Comparison of ENCODE assay signal across 26 mouse cellular contexts in the genomic region with DNA sequence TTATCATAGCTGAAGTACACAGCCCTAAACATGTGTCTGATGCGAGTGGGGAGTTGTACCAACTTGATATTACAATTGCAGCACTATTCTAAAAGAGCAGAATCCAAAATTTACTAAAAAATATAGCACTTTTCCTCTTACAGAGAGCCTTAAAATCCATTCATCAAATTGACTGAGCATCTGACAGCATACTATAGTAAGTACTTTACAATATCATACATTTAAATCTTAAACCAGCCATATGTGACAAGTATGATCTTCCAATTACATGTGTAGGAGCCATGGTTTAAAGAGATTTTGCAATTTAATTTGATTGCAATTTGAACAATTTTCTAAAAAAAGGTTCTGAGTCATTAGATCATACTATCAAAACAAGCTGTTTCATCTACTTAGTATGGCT.
"Had no signal": no experiment of that assay in that cellular context is flagged by ENCODE, and none has a peak within 500 bp of the region (broad histone marks: within the 10 kb centered on the region; RNA-seq: fewer than 3 reads in every experiment).

No protein-coding gene starts in this region.

- H3K4me3 ChIP-seq: embryonic facial prominence, embryonic 10.5 days; embryonic facial prominence, embryonic 12.5 days; embryonic facial prominence, embryonic 13.5 days; embryonic facial prominence, embryonic 15.5 days; erythroblast, embryonic 14.5 days; forebrain, embryonic 10.5 days; forebrain, embryonic 12.5 days; forebrain, embryonic 13.5 days; gastrocnemius, adult 2 months; heart, adult 2 months; heart, embryonic 10.5 days had no signal

- H3K27ac ChIP-seq: embryonic facial prominence, embryonic 10.5 days; embryonic facial prominence, embryonic 12.5 days; embryonic facial prominence, embryonic 13.5 days; embryonic facial prominence, embryonic 15.5 days; forebrain, embryonic 10.5 days; forebrain, embryonic 12.5 days; forebrain, embryonic 13.5 days; gastrocnemius, adult 2 months; heart, adult 2 months; heart, embryonic 10.5 days had no signal

- ATAC-seq: forebrain, embryonic 13.5 days had no signal

- DNase-seq: cerebellum, adult 2 months; cerebellum, adult 8-10 months; cerebellum, adult 9-10 months; cerebellum, adult 9-11 months; cerebellum, postnatal 10 days; cerebellum, postnatal 14 days; cerebellum, postnatal 25 days; cerebellum, postnatal 36 days; embryo, embryonic 11 days; gastrocnemius, adult 2 months; gastrocnemius, postnatal 10 days; gastrocnemius, postnatal 14 days; gastrocnemius, postnatal 25 days; gastrocnemius, postnatal 36 days; heart, adult 11 months; heart, adult 18-20 months; heart, adult 2 months had no signal

- H3K9me3 ChIP-seq: embryonic facial prominence, embryonic 10.5 days; embryonic facial prominence, embryonic 12.5 days; embryonic facial prominence, embryonic 13.5 days; embryonic facial prominence, embryonic 15.5 days; forebrain, embryonic 10.5 days; forebrain, embryonic 12.5 days; forebrain, embryonic 13.5 days; heart, embryonic 10.5 days had no signal

- H3K27me3 ChIP-seq: embryonic facial prominence, embryonic 12.5 days; embryonic facial prominence, embryonic 13.5 days; embryonic facial prominence, embryonic 15.5 days; forebrain, embryonic 12.5 days; forebrain, embryonic 13.5 days had no signal

- H3K36me3 ChIP-seq: embryonic facial prominence, embryonic 10.5 days; embryonic facial prominence, embryonic 12.5 days; embryonic facial prominence, embryonic 13.5 days; embryonic facial prominence, embryonic 15.5 days; forebrain, embryonic 10.5 days; forebrain, embryonic 12.5 days; heart, embryonic 10.5 days had no signal

- H3K9ac ChIP-seq: embryonic facial prominence, embryonic 12.5 days; embryonic facial prominence, embryonic 13.5 days; embryonic facial prominence, embryonic 15.5 days; forebrain, embryonic 12.5 days; forebrain, embryonic 13.5 days had no signal

- H3K4me1 ChIP-seq: embryonic facial prominence, embryonic 10.5 days; embryonic facial prominence, embryonic 12.5 days; embryonic facial prominence, embryonic 13.5 days; embryonic facial prominence, embryonic 15.5 days; forebrain, embryonic 10.5 days; forebrain, embryonic 12.5 days; forebrain, embryonic 13.5 days; heart, embryonic 10.5 days had no signal

- H3K4me2 ChIP-seq: embryonic facial prominence, embryonic 12.5 days; embryonic facial prominence, embryonic 13.5 days; embryonic facial prominence, embryonic 15.5 days; forebrain, embryonic 12.5 days; forebrain, embryonic 13.5 days had no signal
